Mouse (Mus musculus): ENCODE results near the gene Usp22. TPM values are rescaled to one million over a fixed set of nuclear protein-coding genes. Genes with fewer than 3 reads are reported as not detected.

Usp22 gene
- total RNA-seq, 1 experiment, result 111 TPM

- H3K9me3 ChIP-seq (ENCODE audit: control insufficient read depth, insufficient read depth, low read depth, low read length), result no peaks in the 10 kb centered on the region
- H3K27ac ChIP-seq (ENCODE audit: insufficient read depth, low read depth, low read length, poor library complexity, severe bottlenecking), result no peak overlapping the region
- in situ Hi-C loops (cut with MboI; ENCODE audit: low sequenced_read_pairs in 2 of 2, unreplicated experiment in 2 of 2), result no loop called here
- no peak overlapping the region for H3K9ac ChIP-seq (ENCODE audit: insufficient read depth, low read depth, low read length, poor library complexity, severe bottlenecking)
- no peaks in the 10 kb centered on the region for H3K36me3 ChIP-seq (ENCODE audit: control insufficient read depth, insufficient read depth, low read length, poor library complexity, severe bottlenecking)
- H3K4me3 ChIP-seq (ENCODE audit: insufficient read depth in 1 of 2, low read depth in 1 of 2, low read length in 2 of 2, poor library complexity in 1 of 2, severe bottlenecking in 1 of 2), result no peak overlapping the region
- no peak for DNase-seq (ENCODE audit: low read depth, low spot score)
- peaks cover 5 to 11% of the 10 kb centered on the region in 2 experiments; a peak in 3 of 4 replicates for H3K4me1 ChIP-seq (ENCODE audit: control insufficient read depth in 2 of 2, insufficient read depth in 2 of 2, low read length in 2 of 2, poor library complexity in 1 of 2)
- no peak for TF ChIP-seq HCFC1 (IDR thresholded peaks at IDR 0.05; ENCODE audit: borderline replicate concordance, insufficient read depth, low read length)
- no peak for TF ChIP-seq CHD2 (IDR thresholded peaks at IDR 0.05; ENCODE audit: low read depth, low read length)
- TF ChIP-seq ZNF384 (IDR thresholded peaks at IDR 0.05; ENCODE audit: low read depth, low read length), result no peak
- no peak for TF ChIP-seq ZC3H11A (IDR thresholded peaks at IDR 0.05; ENCODE audit: borderline replicate concordance, low read depth, low read length)
- no peak for TF ChIP-seq MAFK (IDR thresholded peaks at IDR 0.05; ENCODE audit: insufficient read depth, low read depth, low read length)
Measured at GRCm38 (mm10) chr11:61109707-61110106, 65.1 kb downstream of the Usp22 start.

- no peak overlapping the region for H3K9ac ChIP-seq (ENCODE audit: insufficient read depth, low read depth, low read length, poor library complexity, severe bottlenecking)
- in situ Hi-C loops (cut with MboI; ENCODE audit: low sequenced_read_pairs in 2 of 2, unreplicated experiment in 2 of 2), result no loop called here
- H3K27ac ChIP-seq (ENCODE audit: insufficient read depth, low read depth, low read length, poor library complexity, severe bottlenecking), result no peak overlapping the region
- no peaks in the 10 kb centered on the region for H3K36me3 ChIP-seq (ENCODE audit: control insufficient read depth, insufficient read depth, low read length, poor library complexity, severe bottlenecking)
- no peak for TF ChIP-seq ZNF384 (IDR thresholded peaks at IDR 0.05; ENCODE audit: low read depth, low read length)
- no peak for TF ChIP-seq CHD2 (IDR thresholded peaks at IDR 0.05; ENCODE audit: low read depth, low read length)
- no peak for TF ChIP-seq MAFK (IDR thresholded peaks at IDR 0.05; ENCODE audit: insufficient read depth, low read depth, low read length)
- H3K4me3 ChIP-seq (ENCODE audit: insufficient read depth in 1 of 2, low read depth in 1 of 2, low read length in 2 of 2, poor library complexity in 1 of 2, severe bottlenecking in 1 of 2), result no peak overlapping the region
- H3K4me1 ChIP-seq (ENCODE audit: control insufficient read depth in 2 of 2, insufficient read depth in 2 of 2, low read length in 2 of 2, poor library complexity in 1 of 2), result peaks cover 5 to 14% of the 10 kb centered on the region in 2 experiments; a peak in 3 of 4 replicates
- no peak for DNase-seq (ENCODE audit: low read depth, low spot score)
- no peaks in the 10 kb centered on the region for H3K9me3 ChIP-seq (ENCODE audit: control insufficient read depth, insufficient read depth, low read depth, low read length)
Measured at GRCm38 (mm10) chr11:61108911-61109361, 65.9 kb downstream of the Usp22 start.

- in situ Hi-C loops (cut with MboI; ENCODE audit: low sequenced_read_pairs in 2 of 2, unreplicated experiment in 2 of 2), result no loop called here
- DNase-seq (ENCODE audit: low read depth, low spot score), result peak; percentile 83
- Histone ChIP-seq H3K9ac (ENCODE audit: insufficient read depth, low read depth, low read length, poor library complexity, severe bottlenecking) (no peak overlapping the region), H3K9me3 (ENCODE audit: control insufficient read depth, insufficient read depth, low read depth, low read length) (no peaks in the 10 kb centered on the region), H3K36me3 (ENCODE audit: control insufficient read depth, insufficient read depth, low read length, poor library complexity, severe bottlenecking) (no peaks in the 10 kb centered on the region), H3K4me3 (ENCODE audit: insufficient read depth in 1 of 2, low read depth in 1 of 2, low read length in 2 of 2, poor library complexity in 1 of 2, severe bottlenecking in 1 of 2) (no peak overlapping the region), H3K4me1 (ENCODE audit: control insufficient read depth in 2 of 2, insufficient read depth in 2 of 2, low read length in 2 of 2, poor library complexity in 1 of 2) (peaks cover 5 to 17% of the 10 kb centered on the region in 2 experiments; a peak in 3 of 4 replicates), H3K27ac (ENCODE audit: insufficient read depth, low read depth, low read length, poor library complexity, severe bottlenecking) (no peak overlapping the region)
- no peak for TF ChIP-seq HCFC1 (IDR thresholded peaks at IDR 0.05; ENCODE audit: borderline replicate concordance, insufficient read depth, low read length)
- TF ChIP-seq ZC3H11A (IDR thresholded peaks at IDR 0.05; ENCODE audit: borderline replicate concordance, low read depth, low read length), result peak; percentile 88
- peak; percentile 88 for TF ChIP-seq CHD2 (IDR thresholded peaks at IDR 0.05; ENCODE audit: low read depth, low read length)
Measured at GRCm38 (mm10) chr11:61104241-61104901, 70.5 kb downstream of the Usp22 start.

GRCm38 (mm10) chr11:61102397-61103339, 72.2 kb downstream of the Usp22 start:
- TF ChIP-seq MAFK (IDR thresholded peaks at IDR 0.05; ENCODE audit: insufficient read depth, low read depth, low read length), result no peak
- no peak for TF ChIP-seq ZC3H11A (IDR thresholded peaks at IDR 0.05; ENCODE audit: borderline replicate concordance, low read depth, low read length)
- no peak for TF ChIP-seq ZNF384 (IDR thresholded peaks at IDR 0.05; ENCODE audit: low read depth, low read length)
- no peak for TF ChIP-seq CHD2 (IDR thresholded peaks at IDR 0.05; ENCODE audit: low read depth, low read length)
- no peak for TF ChIP-seq HCFC1 (IDR thresholded peaks at IDR 0.05; ENCODE audit: borderline replicate concordance, insufficient read depth, low read length)
- no peak overlapping the region for H3K27ac ChIP-seq (ENCODE audit: insufficient read depth, low read depth, low read length, poor library complexity, severe bottlenecking)
- H3K36me3 ChIP-seq (ENCODE audit: control insufficient read depth, insufficient read depth, low read length, poor library complexity, severe bottlenecking), result no peaks in the 10 kb centered on the region
- DNase-seq (ENCODE audit: low read depth, low spot score), result no peak
- no peak overlapping the region for H3K4me3 ChIP-seq (ENCODE audit: insufficient read depth in 1 of 2, low read depth in 1 of 2, low read length in 2 of 2, poor library complexity in 1 of 2, severe bottlenecking in 1 of 2)
- no peak overlapping the region for H3K9ac ChIP-seq (ENCODE audit: insufficient read depth, low read depth, low read length, poor library complexity, severe bottlenecking)
- in situ Hi-C loops (cut with MboI; ENCODE audit: low sequenced_read_pairs in 2 of 2, unreplicated experiment in 2 of 2), result no loop called here
- H3K4me1 ChIP-seq (ENCODE audit: control insufficient read depth in 2 of 2, insufficient read depth in 2 of 2, low read length in 2 of 2, poor library complexity in 1 of 2), result peaks cover 5 to 15% of the 10 kb centered on the region in 2 experiments; a peak in 3 of 4 replicates
- H3K9me3 ChIP-seq (ENCODE audit: control insufficient read depth, insufficient read depth, low read depth, low read length), result no peaks in the 10 kb centered on the region

Other genes starting within 250 kb of the Usp22 start
- 26.9 and 30.3 TPM in 2 replicates for gene Map2k3, start 243.0 kb downstream of the Usp22 start, total RNA-seq (2012; rRNA removed)
- gene Kcnj12, start 152.5 kb downstream of the Usp22 start, total RNA-seq (2012; rRNA removed), result 4.0 and 5.9 TPM in 2 replicates
- 0.53 and 2.3 TPM in 2 replicates for gene Tnfrsf13b, start 48.3 kb downstream of the Usp22 start, total RNA-seq (2012; rRNA removed)
- gene Aldh3a1, start 32.5 kb upstream of the Usp22 start, total RNA-seq (2012; rRNA removed), result 1.2 and 2.0 TPM in 2 replicates
- 17.8 and 24.4 TPM in 2 replicates for gene Aldh3a2, start 92.4 kb upstream of the Usp22 start, total RNA-seq (2012; rRNA removed)
- 4.1 and 5.9 TPM in 2 replicates for gene Slc47a2, start 167.8 kb upstream of the Usp22 start, total RNA-seq (2012; rRNA removed)
- gene Slc47a1, start 203.3 kb upstream of the Usp22 start, total RNA-seq (2012; rRNA removed), result 31.6 and 32.2 TPM in 2 replicates